Mouse (Mus musculus) embryonic fibroblast, embryonic 13.5 days (primary cell): ENCODE results near the gene Rbpj.

Experiments used
- CTCF ChIP-seq: IDR thresholded peaks from 2 replicates; pipeline ENCODE4 v1.5.1; 2011; ENCODE audit warnings: mild to moderate bottlenecking, control low read depth, low read length, moderate library complexity, borderline replicate concordance; ENCODE audit not compliant: insufficient read depth
- POLR2A ChIP-seq: IDR thresholded peaks from 2 replicates; pipeline ENCODE4 v1.6.1; 2011; ENCODE audit warnings: low read depth, mild to moderate bottlenecking, control low read depth, low read length, moderate library complexity

GRCm38 (mm10) chr5:53463098-53464018 lies 2.6 kb upstream of the Rbpj start:
- no peak for TF ChIP-seq CTCF
- TF ChIP-seq POLR2A = no peak
